Mouse (Mus musculus) kidney, embryonic 15.5 days (tissue): ENCODE measurements around the gene A1cf. TPM values are rescaled to one million over a fixed set of nuclear protein-coding genes. Genes with fewer than 3 reads are reported as not detected.

Experiments used
- ATAC-seq: fragments of 200-750 bp; cut with Nextera tagmentation; replicated peaks from 2 replicates; pipeline ENCODE4 v1.8.0; 2017; ENCODE audit warnings: moderate TSS enrichment; ENCODE audit not compliant: low FRiP score
- H3K27ac ChIP-seq: fragments of 300-500 bp; sonication (generic); 2 replicates; pipeline ENCODE4 v1.5.1; 2015; ENCODE audit warnings: mild to moderate bottlenecking, inconsistent platforms
- H3K27me3 ChIP-seq: fragments of 300-500 bp; sonication (generic); 2 replicates; pipeline ENCODE4 v1.6.1; 2015; ENCODE audit warnings: inconsistent platforms
- H3K36me3 ChIP-seq: fragments of 300-500 bp; sonication (generic); 2 replicates; pipeline ENCODE4 v1.6.1; 2015; ENCODE audit warnings: inconsistent platforms
- H3K4me1 ChIP-seq: fragments of 300-500 bp; sonication (generic); 2 replicates; pipeline ENCODE4 v1.6.1; 2015; ENCODE audit warnings: inconsistent platforms
- H3K4me2 ChIP-seq: fragments of 300-500 bp; sonication (generic); 2 replicates; pipeline ENCODE4 v1.6.1; 2015; ENCODE audit warnings: moderate library complexity, mild to moderate bottlenecking, inconsistent platforms
- H3K4me3 ChIP-seq: fragments of 300-500 bp; sonication (generic); replicated peaks from 2 replicates; pipeline ENCODE4 v1.5.1; 2015; ENCODE audit warnings: mild to moderate bottlenecking, inconsistent platforms
- H3K9ac ChIP-seq: fragments of 300-500 bp; sonication (generic); 2 replicates; pipeline ENCODE4 v1.6.1; 2015; ENCODE audit warnings: mild to moderate bottlenecking, inconsistent platforms
- H3K9me3 ChIP-seq: fragments of 300-500 bp; sonication (generic); replicated peaks from 2 replicates; pipeline ENCODE4 v1.6.1; 2016; ENCODE audit warnings: inconsistent platforms
- WGBS: fragments of 180-500 bp; shearing (Covaris S2); methylation state at CpG from one replicate; pipeline ENCODE4 v1.1.7; 2015; ENCODE audit warnings: mixed read lengths; 5-methylcytosine and 5-hydroxymethylcytosine counted together
- polyA plus RNA-seq: library from polyadenylated mRNA; unstranded; fragments of >200 nt; fragmentation: Nextera tagmentation; extraction: Ambion mirVana; gene quantifications from 2 replicates; pipeline ENCODE4 v1.2.1, GENCODE M21; 2015

Gene A1cf
- polyA plus RNA-seq, 1 experiment from 2014 or later = 1.8 TPM

DNA sequence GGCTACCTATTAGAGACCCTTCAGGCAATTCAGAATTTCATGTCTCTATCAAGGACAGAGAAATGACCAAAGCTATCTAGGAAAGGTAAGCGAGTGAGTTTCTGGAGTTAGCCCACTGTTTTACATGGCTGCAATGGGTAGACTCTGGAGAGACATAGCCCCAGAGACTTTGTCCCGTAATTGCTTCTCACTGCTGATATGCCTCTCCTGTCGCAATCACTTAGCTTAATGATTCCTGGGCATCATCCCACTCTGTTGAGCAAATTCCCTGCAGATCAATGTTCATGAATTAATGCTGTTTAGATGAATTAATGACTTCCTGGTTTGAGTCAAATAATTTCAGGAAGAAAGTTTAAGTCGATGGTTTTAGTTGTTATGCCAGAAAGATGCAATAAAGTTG lies 86.1 kb downstream of the A1cf start:
- H3K4me3 ChIP-seq = no peak overlapping the region
- H3K9me3 ChIP-seq = no peaks in the 10 kb centered on the region
- no peak overlapping the region for H3K4me2 ChIP-seq
- no peak for ATAC-seq
- no peaks in the 10 kb centered on the region for H3K4me1 ChIP-seq
- H3K27me3 ChIP-seq = no peaks in the 10 kb centered on the region
- no peaks in the 10 kb centered on the region for H3K36me3 ChIP-seq
- WGBS = 89% methylated on average over 4 of the region's 4 CpGs
- no peak overlapping the region for H3K27ac ChIP-seq
- H3K9ac ChIP-seq = no peak overlapping the region

DNA sequence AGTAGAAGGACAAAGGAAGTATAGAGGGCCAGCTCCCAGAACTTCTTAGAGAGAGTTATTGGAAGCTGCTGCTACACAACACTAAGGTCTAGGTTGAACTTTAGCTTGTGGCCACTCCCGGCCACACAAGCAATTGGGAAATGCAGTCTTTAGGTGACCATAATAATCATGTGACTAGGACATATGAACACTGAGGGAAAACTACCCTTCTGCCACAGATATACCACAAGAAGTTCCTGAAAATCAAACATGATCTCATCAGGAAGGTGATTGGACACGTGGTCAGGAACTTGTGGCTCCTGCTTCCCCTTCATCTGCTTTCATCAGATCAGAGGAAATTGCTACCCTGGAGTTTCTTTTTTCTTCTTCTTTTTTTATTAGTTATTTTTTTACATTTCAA lies 87.8 kb downstream of the A1cf start:
- no peak overlapping the region for H3K4me3 ChIP-seq
- H3K4me2 ChIP-seq = no peak overlapping the region
- H3K36me3 ChIP-seq = no peaks in the 10 kb centered on the region
- H3K9me3 ChIP-seq = no peaks in the 10 kb centered on the region
- no peak overlapping the region for H3K27ac ChIP-seq
- H3K4me1 ChIP-seq = no peaks in the 10 kb centered on the region
- H3K9ac ChIP-seq = no peak overlapping the region
- no peaks in the 10 kb centered on the region for H3K27me3 ChIP-seq
- 76% methylated on average over 2 of the region's 2 CpGs for WGBS
- ATAC-seq = no peak

DNA sequence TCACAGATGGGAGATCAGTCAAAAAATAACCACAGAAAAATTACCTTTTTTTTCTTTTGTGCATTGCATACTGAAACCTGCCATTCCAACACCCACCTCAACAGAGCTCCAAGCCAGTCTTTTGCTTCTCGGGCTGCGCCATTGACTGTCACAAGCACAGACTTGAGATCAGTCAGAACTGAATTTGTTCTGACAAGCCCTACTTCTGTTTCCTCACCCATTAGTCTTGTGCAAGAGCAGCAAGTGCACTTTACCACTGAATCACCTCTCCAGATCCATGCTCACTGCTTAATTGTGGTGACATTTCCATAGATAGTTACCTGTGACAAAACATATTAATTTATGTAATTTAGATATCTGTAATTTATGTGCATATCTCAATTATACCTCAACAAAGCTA lies 91.9 kb downstream of the A1cf start:
- Histone ChIP-seq H3K9me3 (no peaks in the 10 kb centered on the region), H3K36me3 (no peaks in the 10 kb centered on the region)
- 97% methylated on average over 2 of the region's 2 CpGs for WGBS

DNA sequence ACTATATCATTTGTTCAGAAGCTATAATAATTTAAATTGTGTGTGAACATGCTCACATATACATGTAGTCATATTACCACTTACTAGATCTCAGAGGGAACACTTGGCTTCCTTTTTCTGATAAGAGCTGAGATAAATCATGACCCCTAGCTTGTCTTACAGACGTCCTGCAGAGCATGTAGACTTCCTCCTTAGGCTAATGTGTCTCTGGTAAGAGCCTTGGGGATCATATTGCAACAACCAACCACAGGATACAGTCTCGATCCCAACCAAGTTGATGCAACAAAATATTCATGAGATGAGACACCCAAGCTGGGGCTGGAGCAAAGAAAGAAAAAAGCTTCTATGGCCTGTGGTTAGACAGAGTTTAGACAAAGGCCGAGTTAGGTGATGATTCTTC lies 94.6 kb downstream of the A1cf start:
- H3K27me3 ChIP-seq = no peaks in the 10 kb centered on the region
- H3K9me3 ChIP-seq = no peaks in the 10 kb centered on the region
- H3K27ac ChIP-seq = no peak overlapping the region
- no peak overlapping the region for H3K9ac ChIP-seq
- ATAC-seq = no peak
- no peak overlapping the region for H3K4me3 ChIP-seq
- no peaks in the 10 kb centered on the region for H3K4me1 ChIP-seq
- H3K36me3 ChIP-seq = no peaks in the 10 kb centered on the region
- no peak overlapping the region for H3K4me2 ChIP-seq
- 29% methylated on average over 3 of the region's 3 CpGs for WGBS

More for the DNA sequence above, 91.9 kb downstream of the A1cf start:
- no peak for ATAC-seq
- no peaks in the 10 kb centered on the region for H3K27me3 ChIP-seq
- H3K4me3 ChIP-seq = no peak overlapping the region
- no peak overlapping the region for H3K27ac ChIP-seq
- no peak overlapping the region for H3K9ac ChIP-seq
- no peaks in the 10 kb centered on the region for H3K4me1 ChIP-seq
- H3K4me2 ChIP-seq = no peak overlapping the region

DNA sequence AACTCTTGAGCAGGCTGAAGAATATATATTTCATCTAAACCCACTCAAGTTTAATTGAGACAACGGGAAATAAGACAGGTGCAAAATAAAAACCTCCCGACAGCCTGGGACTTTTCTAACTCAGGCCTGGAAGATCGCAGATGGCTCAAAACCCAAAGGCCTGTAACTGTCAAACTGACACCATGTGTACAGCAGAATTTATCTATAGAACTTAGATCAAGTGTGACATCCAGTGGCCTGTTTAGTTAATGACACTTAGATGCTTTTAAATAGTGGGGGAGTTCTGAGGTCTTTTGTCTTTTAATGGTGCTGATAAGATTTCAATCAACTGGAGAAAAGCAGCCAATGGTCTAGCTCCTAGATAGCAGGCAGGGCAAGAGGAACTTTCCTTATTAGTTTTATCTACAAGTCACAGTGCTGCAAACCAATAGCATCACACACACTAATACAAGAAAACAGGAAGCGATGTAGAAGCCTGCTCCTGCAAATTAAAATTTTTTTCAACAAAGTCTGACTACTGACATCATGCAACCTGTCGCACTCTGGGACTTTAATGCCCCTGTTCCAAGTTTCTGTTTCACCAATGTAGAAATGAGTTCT lies 99.5 kb downstream of the A1cf start:
- H3K9me3 ChIP-seq = no peaks in the 10 kb centered on the region
- ATAC-seq = no peak
- H3K36me3 ChIP-seq = no peaks in the 10 kb centered on the region
- no peak overlapping the region for H3K4me2 ChIP-seq
- H3K4me3 ChIP-seq = no peak overlapping the region
- no peaks in the 10 kb centered on the region for H3K4me1 ChIP-seq
- no peak overlapping the region for H3K9ac ChIP-seq
- no peaks in the 10 kb centered on the region; the same call in 1 of the 2 replicates for H3K27me3 ChIP-seq
- WGBS = 62% methylated on average over 5 of the region's 5 CpGs
- no peak overlapping the region for H3K27ac ChIP-seq

DNA sequence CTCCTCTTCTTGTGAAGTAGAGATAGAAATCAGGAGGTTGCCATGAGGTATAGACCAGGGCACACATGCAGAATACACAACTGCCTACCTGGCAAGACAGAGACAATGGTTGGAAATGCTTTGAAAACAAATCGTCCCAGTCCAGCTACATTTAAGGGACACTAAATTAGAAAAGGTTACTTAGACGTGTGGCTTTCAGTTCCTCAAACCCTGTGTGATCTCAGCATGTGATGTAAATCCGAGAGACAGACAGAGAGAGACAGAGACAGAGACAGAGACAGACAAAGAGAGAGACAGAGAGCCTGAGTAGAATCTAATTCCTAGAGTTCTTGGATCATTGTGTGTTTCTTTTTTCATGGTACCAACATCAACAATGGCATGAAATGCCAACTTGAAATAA lies 102.8 kb downstream of the A1cf start:
- no peaks in the 10 kb centered on the region for H3K36me3 ChIP-seq
- H3K27me3 ChIP-seq = no peaks in the 10 kb centered on the region; the same call in 1 of the 2 replicates
- ATAC-seq = no peak
- whole genome bisulfite sequencing = 55% methylated on average over 3 of the region's 3 CpGs
- H3K4me3 ChIP-seq = no peak overlapping the region
- 0 out of 2 replicates have a peak, but pooled peaks cover 2% of the 10 kb centered on the region for H3K4me1 ChIP-seq
- no peak overlapping the region for H3K4me2 ChIP-seq
- no peaks in the 10 kb centered on the region for H3K9me3 ChIP-seq
- no peak overlapping the region for H3K9ac ChIP-seq
- H3K27ac ChIP-seq = no peak overlapping the region

- no peaks in the 10 kb centered on the region; the same call in 1 of the 2 replicates for H3K27me3 ChIP-seq
- no peak overlapping the region for H3K9ac ChIP-seq
- no peak overlapping the region for H3K4me3 ChIP-seq
- H3K4me1 ChIP-seq = 0 out of 2 replicates have a peak, but pooled peaks cover 2% of the 10 kb centered on the region
- H3K36me3 ChIP-seq = no peaks in the 10 kb centered on the region
- 11% methylated on average over 6 of the region's 6 CpGs for WGBS
- no peak overlapping the region for H3K27ac ChIP-seq
- ATAC-seq = peak; percentile 71
- no peak overlapping the region for H3K4me2 ChIP-seq
- H3K9me3 ChIP-seq = no peaks in the 10 kb centered on the region
These were observed 103.4 kb downstream of the A1cf start for GRCm38 (mm10) chr19:31971998-31972397.

GRCm38 (mm10) chr19:31975882-31976281 lies 107.3 kb downstream of the A1cf start:
- Histone ChIP-seq H3K4me1 (0 out of 2 replicates have a peak, but pooled peaks cover 2% of the 10 kb centered on the region), H3K27ac (no peak overlapping the region), H3K9me3 (no peaks in the 10 kb centered on the region), H3K4me3 (no peak overlapping the region), H3K9ac (no peak overlapping the region), H3K27me3 (no peaks in the 10 kb centered on the region; the same call in 1 of the 2 replicates), H3K36me3 (no peaks in the 10 kb centered on the region), H3K4me2 (no peak overlapping the region)
- 64% methylated on average over 2 of the region's 2 CpGs for WGBS
- peak; percentile 82 for ATAC-seq

- Histone ChIP-seq H3K9ac (no peak overlapping the region), H3K27me3 (no peaks in the 10 kb centered on the region), H3K36me3 (no peaks in the 10 kb centered on the region), H3K9me3 (no peaks in the 10 kb centered on the region), H3K4me1 (no peaks in the 10 kb centered on the region), H3K27ac (no peak overlapping the region), H3K4me3 (no peak overlapping the region), H3K4me2 (no peak overlapping the region)
- no peak for ATAC-seq
- WGBS = 93% methylated on average over 6 of the region's 6 CpGs
These were observed 122.5 kb downstream of the A1cf start for GRCm38 (mm10) chr19:31991057-31991456.

DNA sequence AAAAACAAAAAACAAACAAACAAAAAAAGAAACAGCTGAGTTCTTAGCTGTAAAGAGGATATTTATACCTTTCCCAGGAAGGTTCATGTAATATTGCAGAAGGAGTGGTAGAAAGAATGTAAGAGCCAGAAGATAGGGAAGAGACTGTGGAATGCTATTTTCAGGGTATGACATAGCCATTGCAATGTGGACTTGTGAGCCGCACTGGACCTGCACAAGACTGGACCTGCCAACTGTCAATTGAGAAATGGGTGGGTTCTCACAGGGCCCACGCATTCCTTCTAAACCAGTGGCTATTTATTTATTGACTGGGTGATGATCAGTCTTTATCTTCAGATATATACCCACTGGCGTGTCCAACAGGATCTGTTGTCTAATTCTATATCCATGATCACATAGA lies 128.4 kb downstream of the A1cf start:
- no peak for ATAC-seq
- Histone ChIP-seq H3K4me1 (no peaks in the 10 kb centered on the region), H3K9me3 (no peaks in the 10 kb centered on the region), H3K4me3 (no peak overlapping the region), H3K36me3 (no peaks in the 10 kb centered on the region), H3K4me2 (no peak overlapping the region), H3K27ac (no peak overlapping the region), H3K27me3 (no peaks in the 10 kb centered on the region), H3K9ac (no peak overlapping the region)
- WGBS = 92% methylated on average over 3 of the region's 3 CpGs

Other genes with a start within 250 kb of the A1cf start
- gene Prkg1, start 103.7 kb upstream of the A1cf start, polyA plus RNA-seq = 3.2 and 3.5 TPM in 2 replicates
- 1.7 and 1.9 TPM in 2 replicates for gene Asah2, start 239.4 kb downstream of the A1cf start, polyA plus RNA-seq